Mouse (Mus musculus) limb, embryonic 11.5 days (tissue): Measurements from ENCODE around the gene Adcy2. TPM values are rescaled to one million over a fixed set of nuclear protein-coding genes. Genes with fewer than 3 reads are reported as not detected.
A peak's percentile ranks its signal among the peaks of the same experiment; 100 is the strongest.

Experiments used
- ATAC-seq: fragments of 200-750 bp; cut with Nextera tagmentation; 2 replicates; pipeline ENCODE4 v1.8.0; 2017; ENCODE audit warnings: low read depth; ENCODE audit not compliant: insufficient number of reproducible peaks, low FRiP score, low TSS enrichment
- DNase-seq: peaks from one replicate; pipeline ENCODE4 v3.0.0-alpha.2; 2015; ENCODE audit warnings: low spot score
- H3K27ac ChIP-seq: fragments of 300-500 bp; sonication (generic); replicated peaks from 2 replicates; pipeline ENCODE4 v1.5.1; 2014; ENCODE audit warnings: low read depth, mild to moderate bottlenecking, low read length
- H3K27me3 ChIP-seq: fragments of 300-500 bp; sonication (generic); 2 replicates; pipeline ENCODE4 v1.6.1; 2014; ENCODE audit warnings: mild to moderate bottlenecking, low read length, mixed read lengths; ENCODE audit not compliant: control insufficient read depth, insufficient read depth
- H3K36me3 ChIP-seq: fragments of 300-500 bp; sonication (generic); 2 replicates; pipeline ENCODE4 v1.6.1; 2014; ENCODE audit warnings: mild to moderate bottlenecking, low read length, moderate library complexity, mixed read lengths; ENCODE audit not compliant: control insufficient read depth, insufficient read depth
- H3K4me1 ChIP-seq: fragments of 300-500 bp; sonication (generic); 2 replicates; pipeline ENCODE4 v1.6.1; 2014; ENCODE audit warnings: low read length, mixed read lengths; ENCODE audit not compliant: control insufficient read depth, insufficient read depth
- H3K4me2 ChIP-seq: fragments of 300-500 bp; sonication (generic); 2 replicates; pipeline ENCODE4 v1.6.1; 2014; ENCODE audit warnings: low read depth, mild to moderate bottlenecking, moderate library complexity; ENCODE audit not compliant: severe bottlenecking
- H3K4me3 ChIP-seq: fragments of 300-500 bp; sonication (generic); 2 replicates; pipeline ENCODE4 v1.5.1; 2014; ENCODE audit warnings: low read depth, low read length
- H3K9ac ChIP-seq: fragments of 300-500 bp; sonication (generic); 2 replicates; pipeline ENCODE4 v1.6.1; 2014; ENCODE audit warnings: mild to moderate bottlenecking, low read length
- H3K9me3 ChIP-seq: fragments of 300-500 bp; sonication (generic); 2 replicates; pipeline ENCODE4 v1.6.1; 2016; ENCODE audit warnings: low read length; ENCODE audit not compliant: control insufficient read depth
- WGBS: fragments of 180-500 bp; shearing (Covaris S2); extraction: QIAGEN DNeasy Blood & Tissue Kit; methylation state at CpG from one replicate; pipeline ENCODE4 v1.1.7; 2014; 5-methylcytosine and 5-hydroxymethylcytosine counted together
- polyA plus RNA-seq: library from polyadenylated mRNA; unstranded; fragments of >200 nt; fragmentation: Nextera tagmentation; extraction: Ambion mirVana; gene quantifications from 2 replicates; pipeline ENCODE4 v1.2.1, GENCODE M21; 2014

Adcy2 gene
- polyA plus RNA-seq, 1 experiment from 2014 or later, result 3.1 TPM

DNA sequence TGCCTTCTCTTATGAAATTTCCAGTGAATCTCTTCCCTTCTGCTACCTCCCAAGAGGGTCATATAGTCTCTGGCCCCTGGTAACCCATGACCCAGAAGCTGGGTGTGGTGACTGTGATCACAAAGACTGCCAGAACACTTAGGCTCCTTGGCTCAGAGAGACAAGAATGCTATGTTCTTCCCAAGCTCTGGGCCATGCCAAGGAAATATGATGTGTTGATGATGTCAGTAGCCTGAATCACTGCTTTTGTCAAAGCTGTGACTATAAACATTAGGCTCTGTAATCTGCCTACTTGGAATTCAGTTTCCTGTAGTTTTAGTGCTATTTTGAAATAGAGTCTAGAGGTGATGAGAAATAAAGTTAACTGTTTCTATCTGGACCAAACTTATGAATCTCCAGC lies 206.1 kb downstream of the Adcy2 start:
- H3K9me3 ChIP-seq, result no peaks in the 10 kb centered on the region
- H3K9ac ChIP-seq, result no peak overlapping the region
- no peaks in the 10 kb centered on the region for H3K27me3 ChIP-seq
- H3K27ac ChIP-seq, result no peak overlapping the region
- no peak overlapping the region for H3K4me3 ChIP-seq
- H3K4me2 ChIP-seq, result no peak overlapping the region
- DNase-seq, result no peak
- ATAC-seq, result no peak
- no peaks in the 10 kb centered on the region for H3K4me1 ChIP-seq
- no peaks in the 10 kb centered on the region for H3K36me3 ChIP-seq

DNA sequence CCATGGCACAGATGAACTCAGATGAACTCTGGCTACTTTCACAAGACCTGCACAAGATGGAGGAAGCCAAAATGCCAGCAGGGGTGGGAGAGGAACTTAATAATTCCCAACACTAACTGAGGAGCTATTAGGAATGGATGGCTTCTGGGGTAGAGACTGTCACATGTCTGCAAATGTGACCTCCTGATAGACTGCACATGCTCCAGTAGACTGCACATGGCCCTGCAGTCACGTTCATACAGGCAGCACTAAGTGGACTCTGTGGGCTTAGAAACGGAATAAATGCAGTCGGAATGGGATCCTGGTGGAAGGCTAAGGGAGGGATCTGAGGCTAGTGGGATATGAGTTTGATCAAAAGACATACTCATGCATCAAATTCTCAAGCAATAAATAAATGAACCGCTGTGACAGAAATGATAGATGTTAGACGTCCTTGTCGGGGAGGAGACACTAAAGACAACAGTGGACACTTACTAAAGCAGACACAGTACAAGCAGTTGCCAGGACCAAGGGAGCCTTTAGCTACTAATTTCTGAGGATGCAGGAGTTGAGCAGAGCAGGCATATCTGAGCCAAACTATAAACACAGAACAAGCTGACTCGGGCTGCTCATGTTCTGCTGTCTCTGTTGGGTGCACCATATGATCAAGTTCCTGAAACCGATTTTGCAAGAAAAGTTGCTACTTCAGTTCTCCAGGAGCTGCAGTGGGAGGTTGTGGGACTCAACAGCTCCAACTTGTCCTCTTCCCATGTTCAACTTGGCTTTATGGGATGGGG lies 211.9 kb downstream of the Adcy2 start:
- ATAC-seq, result no peak
- 89% methylated on average over 8 of the region's 8 CpGs for WGBS

DNA sequence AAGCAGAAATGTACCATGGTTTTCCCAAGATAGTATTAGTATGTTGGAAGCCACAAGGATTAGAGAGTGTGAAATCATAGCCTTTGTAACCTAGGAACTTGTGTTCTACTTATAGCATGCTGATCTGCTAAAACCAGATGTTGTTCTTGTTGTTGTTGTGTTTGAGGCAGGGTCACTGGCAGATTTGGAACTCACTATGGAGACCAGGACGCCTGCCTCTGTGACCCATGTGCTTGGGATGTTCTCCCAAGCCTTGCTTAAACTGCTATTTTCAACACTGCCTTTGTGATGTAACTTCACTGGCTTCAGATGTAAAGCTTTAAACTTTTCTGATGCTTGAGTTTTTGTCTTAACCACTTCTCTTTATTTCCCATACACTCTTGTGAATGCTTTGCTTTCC lies 216.2 kb downstream of the Adcy2 start:
- Histone ChIP-seq H3K27ac (no peak overlapping the region), H3K4me2 (no peak overlapping the region), H3K9me3 (no peaks in the 10 kb centered on the region), H3K4me3 (no peak overlapping the region), H3K4me1 (no peaks in the 10 kb centered on the region), H3K9ac (no peak overlapping the region), H3K27me3 (no peaks in the 10 kb centered on the region), H3K36me3 (no peaks in the 10 kb centered on the region)
- ATAC-seq, result no peak
- 68% methylated on average over 1 of the region's 1 CpGs for WGBS
- DNase-seq, result no peak

More for the DNA sequence above, 211.9 kb downstream of the Adcy2 start:
- Histone ChIP-seq H3K4me1 (no peaks in the 10 kb centered on the region), H3K9ac (no peak overlapping the region), H3K4me2 (no peak overlapping the region), H3K36me3 (no peaks in the 10 kb centered on the region), H3K27me3 (no peaks in the 10 kb centered on the region), H3K4me3 (no peak overlapping the region), H3K27ac (no peak overlapping the region), H3K9me3 (no peaks in the 10 kb centered on the region)
- no peak for DNase-seq

DNA sequence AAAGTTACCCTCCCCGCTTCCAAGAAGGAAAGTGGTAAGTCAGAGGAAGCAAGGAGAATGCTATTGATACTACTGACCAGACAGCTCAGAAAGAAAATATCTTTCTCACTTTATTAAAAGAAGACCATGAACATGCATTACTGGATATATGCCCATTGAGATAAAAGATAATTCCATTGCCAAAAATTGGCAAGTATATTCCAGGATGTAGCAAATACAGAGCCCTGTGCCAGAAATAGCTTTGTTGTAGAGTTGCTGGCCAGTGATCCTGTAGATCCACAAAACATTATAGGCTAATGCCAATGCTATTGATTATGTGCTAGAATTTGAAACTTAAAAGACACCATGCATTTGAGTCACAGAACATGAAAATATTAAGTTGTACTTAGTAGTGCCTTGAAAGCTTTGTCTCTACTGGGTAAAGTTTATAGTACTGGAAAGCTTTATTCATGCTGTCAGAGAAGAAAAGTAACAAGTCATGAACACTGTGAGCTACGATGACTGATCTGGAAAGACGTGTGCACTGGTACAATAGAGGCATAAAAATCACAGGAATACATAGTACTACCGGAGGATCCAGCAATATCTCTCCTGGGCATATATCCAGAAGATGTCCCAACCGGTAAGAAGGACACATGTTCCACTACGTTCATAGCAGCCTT lies 221.2 kb downstream of the Adcy2 start:
- DNase-seq (no peak), ATAC-seq (no peak)
- no peak overlapping the region for H3K9ac ChIP-seq
- no peaks in the 10 kb centered on the region for H3K27me3 ChIP-seq
- H3K36me3 ChIP-seq, result no peaks in the 10 kb centered on the region
- H3K4me1 ChIP-seq, result no peaks in the 10 kb centered on the region
- H3K9me3 ChIP-seq, result no peaks in the 10 kb centered on the region
- no peak overlapping the region for H3K4me2 ChIP-seq
- 88% methylated on average over 6 of the region's 6 CpGs for WGBS
- H3K4me3 ChIP-seq, result no peak overlapping the region
- H3K27ac ChIP-seq, result no peak overlapping the region

DNA sequence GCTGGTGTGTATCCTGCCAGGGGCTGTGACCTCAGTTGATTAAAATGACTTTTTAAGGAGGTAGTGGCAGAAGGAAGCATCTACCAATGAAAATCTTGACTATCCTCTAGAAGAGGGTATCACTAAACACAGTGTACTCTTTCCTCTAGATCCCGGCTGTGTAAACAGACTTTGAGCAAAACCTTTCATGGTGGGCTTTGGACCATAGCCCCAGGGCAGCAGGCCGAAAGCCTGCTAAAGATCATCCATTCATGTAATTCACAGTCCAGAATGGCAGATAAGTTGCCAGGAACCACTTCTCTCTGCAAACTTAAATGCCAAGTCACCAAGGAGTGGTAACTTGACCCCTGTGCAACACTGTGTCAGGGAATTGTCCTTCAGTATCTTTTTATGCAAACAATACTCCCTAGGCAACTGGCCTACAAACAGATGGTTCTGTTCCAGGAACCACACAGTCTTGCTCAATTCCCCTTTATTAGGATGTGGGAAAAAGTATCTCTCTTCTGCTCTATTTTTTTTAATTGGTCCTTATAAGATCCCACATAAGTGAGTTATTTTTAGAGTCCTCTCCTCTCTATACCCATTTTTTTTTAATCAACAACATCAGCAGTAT lies 225.6 kb downstream of the Adcy2 start:
- DNase-seq (no peak), ATAC-seq (no peak)
- H3K4me2 ChIP-seq, result no peak overlapping the region
- 77% methylated on average over 2 of the region's 2 CpGs for WGBS
- H3K36me3 ChIP-seq, result no peaks in the 10 kb centered on the region
- no peak overlapping the region for H3K9ac ChIP-seq
- H3K9me3 ChIP-seq, result no peaks in the 10 kb centered on the region
- no peaks in the 10 kb centered on the region for H3K27me3 ChIP-seq
- H3K4me1 ChIP-seq, result no peaks in the 10 kb centered on the region
- H3K4me3 ChIP-seq, result no peak overlapping the region
- no peak overlapping the region for H3K27ac ChIP-seq

DNA sequence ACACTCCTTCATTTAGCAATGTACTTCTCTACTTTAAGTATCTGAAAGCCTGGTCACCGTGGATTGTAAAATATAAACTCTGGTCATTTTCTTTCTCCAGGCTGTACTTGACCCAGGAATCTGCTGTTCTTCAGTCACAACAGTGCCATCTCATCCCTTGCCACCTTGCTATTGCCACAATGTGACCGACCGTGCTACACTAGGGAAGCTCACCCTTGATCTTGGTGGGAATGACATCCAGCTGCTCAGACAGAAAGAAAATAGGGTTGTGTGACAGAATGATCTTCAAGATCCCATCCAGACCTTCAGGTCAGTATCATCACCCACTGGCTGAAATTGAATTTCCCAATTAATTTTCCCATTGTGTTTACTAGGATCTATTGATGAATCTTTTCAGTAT lies 230.8 kb downstream of the Adcy2 start:
- no peaks in the 10 kb centered on the region for H3K4me1 ChIP-seq
- H3K27me3 ChIP-seq, result no peaks in the 10 kb centered on the region
- H3K4me2 ChIP-seq, result no peak overlapping the region
- H3K9me3 ChIP-seq, result no peaks in the 10 kb centered on the region
- no peak overlapping the region for H3K27ac ChIP-seq
- no peak for ATAC-seq
- no peaks in the 10 kb centered on the region for H3K36me3 ChIP-seq
- WGBS, result 95% methylated on average over 3 of the region's 3 CpGs
- DNase-seq, result no peak
- no peak overlapping the region for H3K4me3 ChIP-seq
- H3K9ac ChIP-seq, result no peak overlapping the region

DNA sequence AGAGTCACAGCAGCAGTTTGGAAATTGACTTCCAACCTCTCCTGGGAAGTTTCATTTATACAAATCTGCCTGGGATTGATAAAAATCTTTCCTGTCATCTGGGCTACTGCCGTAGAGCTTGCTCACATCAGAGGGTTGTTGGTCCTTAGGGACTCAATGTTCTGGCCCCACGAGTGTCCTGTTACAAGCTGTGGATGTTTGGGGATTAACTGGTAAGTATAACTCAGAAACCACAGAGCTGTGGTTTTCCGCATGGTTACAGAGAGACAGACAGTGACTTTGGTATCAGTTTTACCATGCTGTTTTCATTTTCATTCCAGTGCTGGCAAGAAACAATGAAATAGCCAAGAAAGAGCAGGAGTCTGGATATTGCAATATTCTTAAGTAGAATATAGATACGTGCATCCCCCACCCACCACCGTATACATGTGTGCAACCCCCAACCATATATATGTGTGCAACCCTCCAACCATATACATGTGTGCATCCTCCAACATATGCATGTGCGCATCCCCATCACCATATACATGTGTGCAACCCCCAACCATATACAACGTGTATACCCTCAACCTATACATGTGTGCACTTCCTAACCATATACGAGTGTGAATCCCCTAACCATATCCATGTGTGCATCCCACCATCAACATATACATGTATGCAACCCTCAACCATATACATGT lies 233.3 kb downstream of the Adcy2 start:
- ATAC-seq, result 0 out of 2 replicates have a peak, but pooled peaks have one; percentile 46
- no peak overlapping the region for H3K9ac ChIP-seq
- no peaks in the 10 kb centered on the region for H3K27me3 ChIP-seq
- no peaks in the 10 kb centered on the region for H3K9me3 ChIP-seq
- no peak overlapping the region for H3K27ac ChIP-seq
- H3K4me1 ChIP-seq, result no peaks in the 10 kb centered on the region
- no peak overlapping the region for H3K4me3 ChIP-seq
- DNase-seq, result no peak
- WGBS, result 80% methylated on average over 8 of the region's 8 CpGs
- H3K36me3 ChIP-seq, result no peaks in the 10 kb centered on the region
- no peak overlapping the region for H3K4me2 ChIP-seq

DNA sequence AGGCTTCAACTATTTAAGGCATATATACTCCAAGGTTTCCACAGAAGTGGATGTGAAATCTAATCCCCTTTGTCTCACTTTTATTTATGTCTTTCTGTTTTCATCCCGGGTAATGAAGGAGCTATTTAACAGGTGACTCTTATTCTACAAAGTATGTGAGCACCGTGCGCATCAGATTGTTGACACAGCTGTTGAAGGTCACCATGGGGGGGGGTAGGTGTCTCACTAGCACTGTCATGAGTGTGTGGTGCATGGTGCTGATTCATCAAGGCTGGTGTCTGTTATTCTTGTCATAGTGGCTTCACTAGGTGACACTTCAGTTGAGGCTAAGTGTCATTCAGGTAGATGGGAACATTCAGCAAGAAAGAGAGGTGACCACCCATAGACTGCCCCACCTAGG lies 234.7 kb downstream of the Adcy2 start:
- Histone ChIP-seq H3K27ac (no peak overlapping the region), H3K4me2 (no peak overlapping the region), H3K4me1 (no peaks in the 10 kb centered on the region), H3K9me3 (no peaks in the 10 kb centered on the region), H3K9ac (no peak overlapping the region), H3K36me3 (no peaks in the 10 kb centered on the region), H3K27me3 (no peaks in the 10 kb centered on the region), H3K4me3 (no peak overlapping the region)
- DNase-seq (no peak), ATAC-seq (no peak)
- 91% methylated on average over 3 of the region's 3 CpGs for WGBS
